ENCODE assay signal across 11 mouse cellular contexts in genomic region chr11:101485509-101486028, GRCm38 (mm10). TPM values are rescaled to one million over a fixed set of nuclear protein-coding genes. Genes with fewer than 3 reads are reported as not detected.
A peak's percentile ranks its signal among the peaks of the same experiment; 100 is the strongest.
DNase-seq lines count a peak whose midpoint lies in the region; ATAC-seq lines count a peak whose summit lies in the region.
"Had no signal": no experiment of that assay in that cellular context is flagged by ENCODE, and none has a peak within 500 bp of the region (broad histone marks: within the 10 kb centered on the region; RNA-seq: fewer than 3 reads in every experiment).

No protein-coding gene starts in this region.

- DNase-seq in embryonic facial prominence, embryonic 14.5 days (ENCODE audit: low spot score) = peak; percentile 41
- peak; percentile 60 for DNase-seq in liver, embryonic 11.5 days (ENCODE audit: low spot score)
- DNase-seq in retina, embryonic 14.5 days (ENCODE audit: low spot score) = peak; percentile 19
- DNase-seq in lung, postnatal 36 days = no peak
- DNase-seq in embryo, embryonic 9.5 days (ENCODE audit: extremely low spot score) = no peak
- DNase-seq in gastrocnemius, postnatal 10 days = no peak

- 0 out of 2 replicates have a peak overlapping the region, but pooled peaks have one; percentile 6 for H3K9ac ChIP-seq in neural tube, embryonic 12.5 days
- H3K9ac ChIP-seq in neural tube, embryonic 15.5 days (replicated peaks) = no peak overlapping the region
- H3K9ac ChIP-seq in embryonic facial prominence, embryonic 14.5 days (ENCODE audit: low read depth, low read length) = no peak overlapping the region
- no peak overlapping the region for H3K9ac ChIP-seq in liver, embryonic 11.5 days (ENCODE audit: low read depth, low read length)
- H3K9ac ChIP-seq: limb, embryonic 12.5 days had no signal

- WGBS in neural tube, embryonic 12.5 days = 65% methylated on average over 6 of the region's 6 CpGs
- WGBS in neural tube, embryonic 15.5 days = 48% methylated on average over 6 of the region's 6 CpGs
- WGBS in embryonic facial prominence, embryonic 14.5 days = 50% methylated on average over 6 of the region's 6 CpGs
- 7% methylated on average over 6 of the region's 6 CpGs for WGBS in liver, embryonic 11.5 days

- H3K4me2 ChIP-seq in neural tube, embryonic 12.5 days (replicated peaks) = no peak overlapping the region
- no peak overlapping the region for H3K4me2 ChIP-seq in neural tube, embryonic 15.5 days
- no peak overlapping the region for H3K4me2 ChIP-seq in embryonic facial prominence, embryonic 14.5 days (ENCODE audit: low read depth, low read length)
- peak overlapping the region; percentile 3 for H3K4me2 ChIP-seq in liver, embryonic 11.5 days
- H3K4me2 ChIP-seq: limb, embryonic 12.5 days had no signal

- H3K27me3 ChIP-seq in neural tube, embryonic 12.5 days (replicated peaks) = no peaks in the 10 kb centered on the region
- no peaks in the 10 kb centered on the region for H3K27me3 ChIP-seq in neural tube, embryonic 15.5 days (replicated peaks)
- no peaks in the 10 kb centered on the region for H3K27me3 ChIP-seq in embryonic facial prominence, embryonic 14.5 days (replicated peaks; ENCODE audit: control insufficient read depth, insufficient read depth, low read length)
- H3K27me3 ChIP-seq in liver, embryonic 11.5 days (replicated peaks; ENCODE audit: control insufficient read depth, insufficient read depth, low read length) = no peaks in the 10 kb centered on the region
- H3K27me3 ChIP-seq: limb, embryonic 12.5 days; Patski had no signal

- H3K9me3 ChIP-seq in neural tube, embryonic 12.5 days = no peaks in the 10 kb centered on the region
- H3K9me3 ChIP-seq in neural tube, embryonic 15.5 days (replicated peaks) = no peaks in the 10 kb centered on the region
- H3K9me3 ChIP-seq in embryonic facial prominence, embryonic 14.5 days (ENCODE audit: control insufficient read depth, low read length) = no peaks in the 10 kb centered on the region
- no peaks in the 10 kb centered on the region for H3K9me3 ChIP-seq in liver, embryonic 11.5 days (ENCODE audit: control insufficient read depth, low read length)
- H3K9me3 ChIP-seq: limb, embryonic 12.5 days had no signal

- peaks cover 3% of the 10 kb centered on the region; the same call in 1 of the 2 replicates for H3K36me3 ChIP-seq in neural tube, embryonic 12.5 days
- H3K36me3 ChIP-seq in neural tube, embryonic 15.5 days = no peaks in the 10 kb centered on the region
- peaks cover 26% of the 10 kb centered on the region; the same call in 1 of the 2 replicates for H3K36me3 ChIP-seq in embryonic facial prominence, embryonic 14.5 days (ENCODE audit: control insufficient read depth, insufficient read depth, low read length)
- H3K36me3 ChIP-seq in liver, embryonic 11.5 days (ENCODE audit: control insufficient read depth, insufficient read depth, low read length) = peaks cover 15% of the 10 kb centered on the region; the same call in 1 of the 2 replicates

- no peak overlapping the region for H3K4me3 ChIP-seq in neural tube, embryonic 12.5 days
- H3K4me3 ChIP-seq in neural tube, embryonic 15.5 days (replicated peaks) = no peak overlapping the region
- H3K4me3 ChIP-seq in embryonic facial prominence, embryonic 14.5 days (ENCODE audit: low read depth, low read length) = no peak overlapping the region
- H3K4me3 ChIP-seq in liver, embryonic 11.5 days (ENCODE audit: low read depth, low read length) = no peak overlapping the region
- H3K4me3 ChIP-seq: limb, embryonic 12.5 days had no signal

- no peak for ATAC-seq in neural tube, embryonic 12.5 days (ENCODE audit: low FRiP score, low read depth)
- ATAC-seq in neural tube, embryonic 15.5 days (ENCODE audit: low FRiP score) = no peak
- no peak; the same call in 1 of the 2 replicates for ATAC-seq in embryonic facial prominence, embryonic 14.5 days (ENCODE audit: low read depth)
- ATAC-seq in liver, embryonic 11.5 days (replicated peaks; ENCODE audit: low FRiP score) = peak; percentile 92
- ATAC-seq: Patski had no signal

- H3K4me1 ChIP-seq in neural tube, embryonic 12.5 days = peaks cover 17% of the 10 kb centered on the region; the same call in 1 of the 2 replicates
- H3K4me1 ChIP-seq in neural tube, embryonic 15.5 days = no peaks in the 10 kb centered on the region
- H3K4me1 ChIP-seq in embryonic facial prominence, embryonic 14.5 days (ENCODE audit: control insufficient read depth, insufficient read depth, low read length) = no peaks in the 10 kb centered on the region
- peaks cover 33% of the 10 kb centered on the region for H3K4me1 ChIP-seq in liver, embryonic 11.5 days (replicated peaks; ENCODE audit: control insufficient read depth, insufficient read depth, low read length)
- H3K4me1 ChIP-seq: limb, embryonic 12.5 days had no signal

- H3K27ac ChIP-seq in neural tube, embryonic 12.5 days = peak overlapping the region; percentile 50; the same call in 1 of the 2 replicates
- no peak overlapping the region for H3K27ac ChIP-seq in neural tube, embryonic 15.5 days (replicated peaks)
- H3K27ac ChIP-seq in embryonic facial prominence, embryonic 14.5 days (replicated peaks; ENCODE audit: low read depth, low read length) = no peak overlapping the region
- H3K27ac ChIP-seq in liver, embryonic 11.5 days (ENCODE audit: low read depth, low read length) = peak overlapping the region; percentile 8; the same call in 1 of the 2 replicates
- H3K27ac ChIP-seq: kidney, postnatal 0 days; limb, embryonic 12.5 days had no signal

RNA-seq across cellular contexts. Expression of gene Vat1, which starts 19.5 kb away (rescaled TPM):
- 71.6 and 75.1 TPM in 2 replicates for polyA plus RNA-seq in neural tube, embryonic 12.5 days (2016; fragmentation: Nextera tagmentation; extraction: Ambion mirVana)
- 95.4 and 105 TPM in 2 replicates for polyA plus RNA-seq in neural tube, embryonic 15.5 days (2015; fragmentation: Nextera tagmentation; extraction: Ambion mirVana)
- polyA plus RNA-seq in embryonic facial prominence, embryonic 14.5 days (2014; fragmentation: Nextera tagmentation; extraction: Ambion mirVana) = 50.4 and 51.0 TPM in 2 replicates
- 16.8 and 19.5 TPM in 2 replicates for polyA plus RNA-seq in liver, embryonic 11.5 days (2014; fragmentation: Nextera tagmentation; extraction: Ambion mirVana)
- 10 to 100 TPM; 39.4 to 50.2 TPM for total RNA-seq in gastrocnemius, postnatal 10 days (2021)

RNA-seq across cellular contexts. Expression of gene Rnd2, which starts 20.8 kb away (rescaled TPM):
- 84.0 and 99.7 TPM in 2 replicates for polyA plus RNA-seq in neural tube, embryonic 12.5 days (2016; fragmentation: Nextera tagmentation; extraction: Ambion mirVana)
- 63.6 and 71.7 TPM in 2 replicates for polyA plus RNA-seq in neural tube, embryonic 15.5 days (2015; fragmentation: Nextera tagmentation; extraction: Ambion mirVana)
- polyA plus RNA-seq in embryonic facial prominence, embryonic 14.5 days (2014; fragmentation: Nextera tagmentation; extraction: Ambion mirVana) = 7.4 and 9.8 TPM in 2 replicates
- 3.7 and 5.4 TPM in 2 replicates for polyA plus RNA-seq in liver, embryonic 11.5 days (2014; fragmentation: Nextera tagmentation; extraction: Ambion mirVana)
- total RNA-seq in gastrocnemius, postnatal 10 days (2021) = 1 to 10 TPM; 5.0 to 5.8 TPM

RNA-seq across cellular contexts. Expression of gene Ifi35, which starts 37.4 kb away (rescaled TPM):
- polyA plus RNA-seq in neural tube, embryonic 12.5 days (2016; fragmentation: Nextera tagmentation; extraction: Ambion mirVana) = 3.4 and 4.3 TPM in 2 replicates
- 3.9 and 17.0 TPM in 2 replicates for polyA plus RNA-seq in neural tube, embryonic 15.5 days (2015; fragmentation: Nextera tagmentation; extraction: Ambion mirVana)
- 14.1 and 14.3 TPM in 2 replicates for polyA plus RNA-seq in embryonic facial prominence, embryonic 14.5 days (2014; fragmentation: Nextera tagmentation; extraction: Ambion mirVana)
- polyA plus RNA-seq in liver, embryonic 11.5 days (2014; fragmentation: Nextera tagmentation; extraction: Ambion mirVana) = 31.2 and 34.6 TPM in 2 replicates
- 1 to 10 TPM; 6.6 to 7.2 TPM for total RNA-seq in gastrocnemius, postnatal 10 days (2021)

RNA-seq across cellular contexts. Expression of gene Rpl27, which starts 43.5 kb away (rescaled TPM):
- polyA plus RNA-seq in neural tube, embryonic 12.5 days (2016; fragmentation: Nextera tagmentation; extraction: Ambion mirVana) = 327 and 346 TPM in 2 replicates
- polyA plus RNA-seq in neural tube, embryonic 15.5 days (2015; fragmentation: Nextera tagmentation; extraction: Ambion mirVana) = 245 and 254 TPM in 2 replicates
- 376 and 406 TPM in 2 replicates for polyA plus RNA-seq in embryonic facial prominence, embryonic 14.5 days (2014; fragmentation: Nextera tagmentation; extraction: Ambion mirVana)
- polyA plus RNA-seq in liver, embryonic 11.5 days (2014; fragmentation: Nextera tagmentation; extraction: Ambion mirVana) = 553 and 579 TPM in 2 replicates
- 10 to 100 TPM; 55.9 to 84.8 TPM for total RNA-seq in gastrocnemius, postnatal 10 days (2021)

Comparison
In these comparisons a context has a peak if more than half of its experiments do, and no peak if none do; other contexts are left out.
1. H3K27ac ChIP-seq: peak in neural tube, embryonic 12.5 days (single experiment) and liver, embryonic 11.5 days (single experiment); none in neural tube, embryonic 15.5 days (single experiment) and embryonic facial prominence, embryonic 14.5 days (single experiment).
2. DNase-seq: peak in embryonic facial prominence, embryonic 14.5 days (single experiment), liver, embryonic 11.5 days (single experiment) and retina, embryonic 14.5 days (single experiment); none in lung, postnatal 36 days (single experiment), embryo, embryonic 9.5 days (single experiment) and gastrocnemius, postnatal 10 days (single experiment).